Mouse (Mus musculus): Measurements from ENCODE around the gene Foxj3. TPM values are rescaled to one million over a fixed set of nuclear protein-coding genes. Genes with fewer than 3 reads are reported as not detected.
A peak's percentile ranks its signal among the peaks of the same experiment; 100 is the strongest.

The Foxj3 gene
- polyA plus RNA-seq, 1 experiment from 2014 or later, result 19.8 TPM

DNA sequence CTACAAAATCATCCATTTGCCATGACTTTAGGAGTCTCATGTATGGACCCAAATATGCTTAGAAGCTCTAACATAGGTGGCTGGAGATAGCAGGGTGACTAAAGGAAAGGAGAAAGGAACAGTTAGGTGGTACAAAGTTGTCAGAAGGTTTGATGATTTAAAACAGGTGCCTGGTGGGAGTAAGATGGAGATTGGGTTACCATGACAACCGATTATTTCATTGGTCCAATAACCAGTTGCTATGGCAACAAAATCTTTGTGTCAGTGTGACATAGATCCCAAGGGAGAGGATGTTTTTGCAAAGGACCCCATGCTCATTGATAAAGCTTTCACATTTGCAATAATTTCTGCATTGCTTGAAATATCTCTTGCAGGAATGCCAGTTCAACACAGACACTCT lies 12.8 kb upstream of the Foxj3 start:
- no peak overlapping the region for H3K4me2 ChIP-seq (ENCODE audit: low read length)
- no peak overlapping the region for H3K9ac ChIP-seq (ENCODE audit: low read length)
- H3K27ac ChIP-seq (ENCODE audit: low read depth, low read length), result peak overlapping the region; percentile 68; the same call in 1 of the 2 replicates
- H3K4me1 ChIP-seq (ENCODE audit: control insufficient read depth, insufficient read depth, low read length), result no peaks in the 10 kb centered on the region
- H3K9me3 ChIP-seq (replicated peaks; ENCODE audit: control insufficient read depth, low read length), result no peaks in the 10 kb centered on the region
- H3K4me3 ChIP-seq (ENCODE audit: low read depth, low read length), result no peak overlapping the region
- ATAC-seq (0 out of 2 replicates have a peak, but pooled peaks have one; percentile 32), DNase-seq (ENCODE audit: low spot score) (peak; percentile 79)
- no peaks in the 10 kb centered on the region for H3K27me3 ChIP-seq (replicated peaks; ENCODE audit: control insufficient read depth, insufficient read depth, low read length)
- H3K36me3 ChIP-seq (ENCODE audit: control insufficient read depth, insufficient read depth, low read length), result no peaks in the 10 kb centered on the region
- 92% methylated on average over 1 of the region's 1 CpGs for WGBS

DNA sequence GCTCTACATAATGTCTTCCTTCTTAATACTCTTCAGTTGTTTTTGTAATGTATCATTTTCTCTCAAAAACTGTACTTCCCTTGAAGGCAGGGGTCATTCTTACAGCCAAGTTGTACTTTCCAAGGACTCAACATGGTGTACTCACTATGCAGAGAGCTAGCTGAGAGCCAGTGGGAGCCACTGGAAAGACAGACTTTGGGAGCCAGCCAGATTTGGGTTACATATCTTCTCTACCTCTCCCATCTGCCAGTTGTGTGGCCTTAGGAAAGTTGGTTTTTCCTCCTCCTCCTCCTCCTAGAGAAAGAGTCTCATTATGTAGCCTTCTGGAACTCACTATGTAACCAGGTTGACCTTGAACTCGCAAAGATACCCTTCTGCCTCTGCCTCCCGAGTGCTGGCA lies 12.3 kb upstream of the Foxj3 start:
- no peaks in the 10 kb centered on the region for H3K27me3 ChIP-seq (replicated peaks; ENCODE audit: control insufficient read depth, insufficient read depth, low read length)
- no peak overlapping the region for H3K4me2 ChIP-seq (ENCODE audit: low read length)
- no peak overlapping the region for H3K9ac ChIP-seq (ENCODE audit: low read length)
- H3K4me3 ChIP-seq (ENCODE audit: low read depth, low read length), result no peak overlapping the region
- no peaks in the 10 kb centered on the region for H3K9me3 ChIP-seq (replicated peaks; ENCODE audit: control insufficient read depth, low read length)
- 76% methylated on average over 2 of the region's 2 CpGs for WGBS
- ATAC-seq, result no peak
- H3K27ac ChIP-seq (ENCODE audit: low read depth, low read length), result peak overlapping the region; percentile 45; the same call in 1 of the 2 replicates
- DNase-seq (ENCODE audit: low spot score), result no peak
- H3K36me3 ChIP-seq (ENCODE audit: control insufficient read depth, insufficient read depth, low read length), result no peaks in the 10 kb centered on the region
- no peaks in the 10 kb centered on the region for H3K4me1 ChIP-seq (ENCODE audit: control insufficient read depth, insufficient read depth, low read length)

DNA sequence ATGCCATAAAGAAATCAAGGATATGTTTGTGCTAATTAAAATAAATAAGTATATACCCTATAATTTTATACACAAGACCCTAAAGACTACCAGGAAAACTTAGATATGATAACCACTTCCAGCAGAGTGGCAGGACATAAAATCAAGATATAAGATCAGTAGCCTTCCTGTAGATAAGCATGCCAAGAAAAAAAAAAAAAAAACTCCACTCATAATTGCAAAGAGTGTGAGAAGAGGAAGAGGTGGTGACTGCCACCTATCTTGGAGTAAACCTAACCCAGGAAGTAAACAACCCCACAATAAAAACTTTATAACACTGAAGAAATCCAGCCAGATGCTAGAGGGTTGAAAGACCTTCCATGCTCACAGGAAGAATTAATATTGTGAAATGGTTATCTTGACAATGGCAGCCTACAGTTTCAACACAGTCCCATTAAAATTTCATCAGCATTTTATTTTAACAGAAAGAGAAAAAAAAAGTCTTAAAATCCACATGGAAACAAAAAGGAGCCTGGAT lies 10.4 kb upstream of the Foxj3 start:
- Histone ChIP-seq H3K27me3 (replicated peaks; ENCODE audit: control insufficient read depth, insufficient read depth, low read length) (no peaks in the 10 kb centered on the region), H3K9ac (ENCODE audit: low read length) (no peak overlapping the region), H3K9me3 (replicated peaks; ENCODE audit: control insufficient read depth, low read length) (no peaks in the 10 kb centered on the region), H3K27ac (ENCODE audit: low read depth, low read length) (no peak overlapping the region), H3K4me3 (ENCODE audit: low read depth, low read length) (no peak overlapping the region), H3K36me3 (ENCODE audit: control insufficient read depth, insufficient read depth, low read length) (no peaks in the 10 kb centered on the region), H3K4me2 (ENCODE audit: low read length) (no peak overlapping the region), H3K4me1 (ENCODE audit: control insufficient read depth, insufficient read depth, low read length) (no peaks in the 10 kb centered on the region)
- no peak for DNase-seq (ENCODE audit: low spot score)
- no peak for ATAC-seq

DNA sequence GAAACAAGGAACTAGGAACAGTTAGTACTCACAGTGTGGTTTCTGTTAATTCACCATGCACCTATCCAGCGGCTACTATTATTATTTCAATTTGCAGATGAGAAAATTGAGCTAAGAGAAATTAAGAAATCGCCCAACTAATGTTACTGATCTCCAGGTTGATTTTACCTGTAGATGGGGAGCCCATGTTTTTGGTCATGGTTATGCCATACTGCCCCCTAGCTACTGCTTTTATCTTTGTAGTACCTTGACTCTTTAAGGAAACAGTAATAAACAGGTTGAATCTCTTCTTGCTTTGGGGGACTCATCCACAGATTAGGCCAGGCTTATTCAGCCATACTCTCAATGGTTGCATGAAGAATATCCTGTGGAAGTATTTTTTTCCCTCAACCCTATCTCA lies 5.0 kb upstream of the Foxj3 start:
- DNase-seq (ENCODE audit: low spot score) (no peak), ATAC-seq (no peak)
- Histone ChIP-seq H3K4me3 (ENCODE audit: low read depth, low read length) (no peak overlapping the region), H3K4me1 (ENCODE audit: control insufficient read depth, insufficient read depth, low read length) (no peaks in the 10 kb centered on the region), H3K4me2 (ENCODE audit: low read length) (no peak overlapping the region), H3K9me3 (replicated peaks; ENCODE audit: control insufficient read depth, low read length) (no peaks in the 10 kb centered on the region), H3K9ac (ENCODE audit: low read length) (no peak overlapping the region), H3K27me3 (replicated peaks; ENCODE audit: control insufficient read depth, insufficient read depth, low read length) (no peaks in the 10 kb centered on the region), H3K36me3 (ENCODE audit: control insufficient read depth, insufficient read depth, low read length) (no peaks in the 10 kb centered on the region), H3K27ac (ENCODE audit: low read depth, low read length) (no peak overlapping the region)
- 59% methylated on average over 2 of the region's 2 CpGs for WGBS

DNA sequence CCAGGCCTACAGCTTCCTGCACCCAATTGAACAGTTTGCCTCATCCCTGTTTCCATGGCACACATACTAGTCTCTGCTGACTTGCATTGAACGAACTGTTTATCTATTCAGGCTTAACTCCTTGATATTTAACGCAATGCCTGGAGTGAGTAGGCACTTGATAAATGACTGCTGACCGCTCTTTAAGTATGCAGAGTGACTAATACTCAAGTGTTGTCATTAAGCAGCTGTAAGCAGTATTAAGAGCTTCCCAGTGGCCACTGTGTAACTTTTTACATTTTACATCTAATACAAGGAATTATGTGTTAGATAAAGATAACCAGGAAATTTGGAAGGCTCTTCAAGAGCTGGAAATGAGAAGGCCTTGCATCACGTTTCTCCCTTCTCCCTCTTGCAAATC lies 1.7 kb upstream of the Foxj3 start:
- Histone ChIP-seq H3K36me3 (ENCODE audit: control insufficient read depth, insufficient read depth, low read length) (no peaks in the 10 kb centered on the region), H3K27me3 (replicated peaks; ENCODE audit: control insufficient read depth, insufficient read depth, low read length) (no peaks in the 10 kb centered on the region), H3K27ac (ENCODE audit: low read depth, low read length) (no peak overlapping the region), H3K4me2 (ENCODE audit: low read length) (no peak overlapping the region), H3K4me3 (ENCODE audit: low read depth, low read length) (no peak overlapping the region), H3K4me1 (ENCODE audit: control insufficient read depth, insufficient read depth, low read length) (peaks cover 6% of the 10 kb centered on the region), H3K9me3 (replicated peaks; ENCODE audit: control insufficient read depth, low read length) (no peaks in the 10 kb centered on the region), H3K9ac (ENCODE audit: low read length) (no peak overlapping the region)
- WGBS, result 62% methylated on average over 4 of the region's 4 CpGs
- no peak for ATAC-seq
- DNase-seq (ENCODE audit: low spot score), result no peak

DNA sequence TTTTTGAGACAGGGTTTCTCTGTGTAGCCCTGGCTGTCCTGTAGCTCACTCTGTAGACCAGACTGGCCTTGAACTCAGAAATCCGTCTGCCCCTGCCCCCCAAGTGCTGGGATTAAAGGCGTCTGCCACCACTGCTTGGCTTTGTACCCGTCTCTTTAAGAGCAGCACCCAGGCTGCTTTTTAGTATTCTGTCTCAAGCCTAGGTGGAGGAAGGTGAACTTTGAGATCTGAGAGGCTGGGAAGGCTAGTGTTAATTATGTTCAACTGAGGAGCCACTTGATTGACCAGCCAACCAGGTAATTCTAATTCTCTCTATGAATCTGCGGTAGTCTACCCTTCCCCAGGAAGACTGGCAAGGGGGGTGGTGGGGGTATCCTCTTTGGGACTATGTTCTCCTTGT lies 632 bp downstream of the Foxj3 start:
- no peaks in the 10 kb centered on the region for H3K36me3 ChIP-seq (ENCODE audit: control insufficient read depth, insufficient read depth, low read length)
- no peak overlapping the region for H3K9ac ChIP-seq (ENCODE audit: low read length)
- H3K27ac ChIP-seq (ENCODE audit: low read depth, low read length), result no peak overlapping the region
- no peaks in the 10 kb centered on the region for H3K9me3 ChIP-seq (replicated peaks; ENCODE audit: control insufficient read depth, low read length)
- H3K4me1 ChIP-seq (ENCODE audit: control insufficient read depth, insufficient read depth, low read length), result peaks cover 12% of the 10 kb centered on the region
- H3K4me3 ChIP-seq (ENCODE audit: low read depth, low read length), result no peak overlapping the region
- H3K4me2 ChIP-seq (ENCODE audit: low read length), result no peak overlapping the region
- no peaks in the 10 kb centered on the region for H3K27me3 ChIP-seq (replicated peaks; ENCODE audit: control insufficient read depth, insufficient read depth, low read length)
- ATAC-seq (no peak), DNase-seq (ENCODE audit: low spot score) (no peak)
- WGBS, result 77% methylated on average over 4 of the region's 4 CpGs

DNA sequence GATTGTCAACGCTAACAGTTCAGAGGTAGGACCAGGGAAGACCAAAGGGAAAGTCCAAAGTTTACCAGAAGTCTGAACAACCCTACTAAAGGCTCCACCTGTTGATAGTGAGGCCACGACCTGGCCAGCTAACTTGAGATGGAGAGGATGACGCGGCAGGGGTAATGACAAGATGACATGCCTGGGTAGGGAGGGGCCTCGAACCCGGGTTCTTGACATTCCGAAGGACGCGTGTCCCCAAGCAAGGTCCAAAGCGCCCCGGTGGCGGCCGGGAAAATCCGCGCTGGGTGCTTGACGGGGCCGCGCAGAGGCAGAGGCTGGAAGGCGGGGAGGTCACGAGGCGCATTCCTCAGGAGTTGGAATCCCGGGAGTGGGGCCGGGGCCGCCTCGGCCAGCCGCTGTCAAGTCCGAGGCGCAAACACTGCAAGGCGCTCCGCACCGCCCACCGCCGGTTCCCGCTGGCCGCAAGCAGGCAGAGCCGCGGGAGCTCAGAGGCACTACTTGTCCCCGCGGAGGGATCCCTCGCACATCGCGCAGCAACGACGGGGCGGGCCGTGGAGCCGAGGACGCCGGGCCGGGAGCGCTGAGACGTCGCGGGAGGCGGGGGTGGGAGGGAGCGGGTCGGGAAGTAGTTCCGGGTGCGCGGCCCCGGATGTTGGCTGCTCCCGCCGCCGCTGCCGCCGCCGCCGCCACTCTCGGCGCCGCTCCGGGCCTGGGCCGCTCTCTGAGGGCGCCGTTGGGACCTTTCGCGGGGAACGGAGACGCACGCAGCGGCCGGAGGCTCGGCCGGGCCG lies 2.4 kb downstream of the Foxj3 start, which contains the start of gene Frg2f1:
Gene Frg2f1, minus strand, starts transcription at position 499 of the 794 bp plus-strand sequence.
- Histone ChIP-seq H3K27ac (ENCODE audit: low read depth, low read length) (peak within 1 kb of the TSS; percentile 96), H3K9me3 (replicated peaks; ENCODE audit: control insufficient read depth, low read length) (no peaks in the 10 kb centered on the region), H3K9ac (ENCODE audit: low read length) (peak within 1 kb of the TSS; percentile 92), H3K27me3 (replicated peaks; ENCODE audit: control insufficient read depth, insufficient read depth, low read length) (no peaks in the 10 kb centered on the region), H3K4me1 (ENCODE audit: control insufficient read depth, insufficient read depth, low read length) (peaks cover 12% of the 10 kb centered on the region), H3K4me3 (ENCODE audit: low read depth, low read length) (peak within 1 kb of the TSS; percentile 74), H3K36me3 (ENCODE audit: control insufficient read depth, insufficient read depth, low read length) (no peaks in the 10 kb centered on the region), H3K4me2 (ENCODE audit: low read length) (peak within 1 kb of the TSS; percentile 77)
- DNase-seq (ENCODE audit: low spot score), result peak; percentile 96
- peak; percentile 96 for ATAC-seq
- WGBS, result under 1% methylated on average over 72 of the region's 85 CpGs

DNA sequence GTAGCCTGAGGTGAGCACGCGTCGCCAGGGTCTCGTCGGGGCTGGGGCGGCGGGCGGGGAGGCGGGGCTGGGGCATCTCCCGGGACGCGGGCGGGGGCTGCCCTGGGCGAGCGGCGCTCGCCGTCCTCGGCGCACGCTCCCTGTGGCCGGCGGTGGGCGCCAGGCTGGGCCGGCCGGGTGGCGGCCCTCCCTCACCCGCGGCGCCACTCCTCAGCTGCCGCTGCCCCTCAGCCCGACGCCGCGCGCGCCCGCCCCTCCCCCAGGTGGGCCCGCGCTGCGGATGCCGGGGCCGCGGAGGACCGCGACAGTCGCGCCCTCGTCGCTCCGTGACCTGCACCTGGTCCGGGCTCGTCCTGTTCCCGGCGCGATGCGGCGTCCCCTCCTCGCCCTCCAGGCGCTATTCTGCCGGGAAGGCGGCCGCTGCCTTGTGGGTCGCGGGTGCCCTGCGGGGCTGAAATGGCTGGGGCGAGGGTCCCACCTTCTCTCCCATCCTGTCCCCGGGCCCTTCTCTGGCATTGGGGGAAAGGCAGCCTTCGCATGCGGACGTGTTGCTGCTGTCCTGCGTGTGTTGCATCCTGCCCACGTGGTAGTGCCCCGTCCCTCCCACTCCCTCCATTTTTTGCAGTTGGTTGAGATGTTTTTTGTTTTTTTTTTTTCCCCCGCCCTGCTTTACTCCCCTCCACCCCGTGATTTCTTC lies 3.2 kb downstream of the Foxj3 start:
- ATAC-seq (peak; percentile 84), DNase-seq (ENCODE audit: low spot score) (peak; percentile 55)
- Histone ChIP-seq H3K4me2 (ENCODE audit: low read length) (peak overlapping the region; percentile 77), H3K27me3 (replicated peaks; ENCODE audit: control insufficient read depth, insufficient read depth, low read length) (no peaks in the 10 kb centered on the region), H3K4me1 (ENCODE audit: control insufficient read depth, insufficient read depth, low read length) (peaks cover 12% of the 10 kb centered on the region), H3K27ac (ENCODE audit: low read depth, low read length) (peak overlapping the region; percentile 96), H3K4me3 (ENCODE audit: low read depth, low read length) (peak overlapping the region; percentile 74), H3K36me3 (ENCODE audit: control insufficient read depth, insufficient read depth, low read length) (no peaks in the 10 kb centered on the region), H3K9ac (ENCODE audit: low read length) (peak overlapping the region; percentile 92), H3K9me3 (replicated peaks; ENCODE audit: control insufficient read depth, low read length) (no peaks in the 10 kb centered on the region)
- WGBS, result under 1% methylated on average over 48 of the region's 76 CpGs

DNA sequence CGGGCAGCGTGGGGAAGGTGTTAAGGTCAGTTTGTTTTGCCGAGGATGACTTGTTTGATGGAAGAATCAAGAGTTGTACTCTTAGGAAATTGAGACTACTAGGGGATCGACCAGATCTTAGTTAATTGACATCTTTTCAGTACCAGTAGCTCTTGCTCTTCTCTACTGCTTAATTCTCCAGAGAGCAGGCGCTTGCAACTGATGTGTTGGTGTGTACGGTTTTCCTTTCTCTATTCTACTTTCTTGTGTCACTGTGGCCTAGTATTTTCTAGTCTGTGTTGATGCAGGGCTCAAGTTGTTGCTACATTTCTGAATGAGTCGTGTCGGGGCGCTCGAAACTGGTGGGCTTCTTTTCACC lies 3.7 kb downstream of the Foxj3 start:
- H3K4me1 ChIP-seq (ENCODE audit: control insufficient read depth, insufficient read depth, low read length), result peaks cover 12% of the 10 kb centered on the region
- H3K4me2 ChIP-seq (ENCODE audit: low read length), result peak overlapping the region; percentile 77
- DNase-seq (ENCODE audit: low spot score), result no peak
- peak overlapping the region; percentile 74 for H3K4me3 ChIP-seq (ENCODE audit: low read depth, low read length)
- ATAC-seq, result no peak
- no peaks in the 10 kb centered on the region for H3K9me3 ChIP-seq (replicated peaks; ENCODE audit: control insufficient read depth, low read length)
- no peaks in the 10 kb centered on the region for H3K27me3 ChIP-seq (replicated peaks; ENCODE audit: control insufficient read depth, insufficient read depth, low read length)
- 3% methylated on average over 10 of the region's 10 CpGs for WGBS
- H3K36me3 ChIP-seq (ENCODE audit: control insufficient read depth, insufficient read depth, low read length), result no peaks in the 10 kb centered on the region
- H3K9ac ChIP-seq (ENCODE audit: low read length), result peak overlapping the region; percentile 92
- peak overlapping the region; percentile 96; the same call in 1 of the 2 replicates for H3K27ac ChIP-seq (ENCODE audit: low read depth, low read length)

Measured in forebrain, embryonic 14.5 days (tissue).